Mouse (Mus musculus): Measurements from ENCODE around the gene Olfr1201. TPM values are rescaled to one million over a fixed set of nuclear protein-coding genes. Genes with fewer than 3 reads are reported as not detected.

The Olfr1201 gene
- polyA plus RNA-seq, 1 experiment from 2014 or later, result not detected

Other genes with a start within 250 kb of the Olfr1201 start
- not detected in 2 replicates for gene Olfr1188, start 236.1 kb upstream of the Olfr1201 start, polyA plus RNA-seq (2014; fragmentation: Nextera tagmentation; extraction: Ambion mirVana)
- gene Olfr1189, start 206.6 kb upstream of the Olfr1201 start, polyA plus RNA-seq (2014; fragmentation: Nextera tagmentation; extraction: Ambion mirVana), result not detected in 2 replicates
- gene Olfr1191-ps1, start 152.5 kb upstream of the Olfr1201 start, polyA plus RNA-seq (2014; fragmentation: Nextera tagmentation; extraction: Ambion mirVana), result not detected in 2 replicates
- not detected in 2 replicates for gene Olfr1192-ps1, start 144.5 kb upstream of the Olfr1201 start, polyA plus RNA-seq (2014; fragmentation: Nextera tagmentation; extraction: Ambion mirVana)
- gene Olfr1193, start 117.4 kb upstream of the Olfr1201 start, polyA plus RNA-seq (2014; fragmentation: Nextera tagmentation; extraction: Ambion mirVana), result not detected in 2 replicates
- not detected in 2 replicates for gene Olfr1195, start 103.8 kb upstream of the Olfr1201 start, polyA plus RNA-seq (2014; fragmentation: Nextera tagmentation; extraction: Ambion mirVana)
- gene Olfr1196, start 88.4 kb upstream of the Olfr1201 start, polyA plus RNA-seq (2014; fragmentation: Nextera tagmentation; extraction: Ambion mirVana), result not detected in 2 replicates
- not detected in 2 replicates for gene Olfr1197, start 60.7 kb upstream of the Olfr1201 start, polyA plus RNA-seq (2014; fragmentation: Nextera tagmentation; extraction: Ambion mirVana)
- gene Olfr1198, start 41.7 kb upstream of the Olfr1201 start, polyA plus RNA-seq (2014; fragmentation: Nextera tagmentation; extraction: Ambion mirVana), result not detected in 2 replicates
- not detected in 2 replicates for gene Olfr1199, start 32.6 kb upstream of the Olfr1201 start, polyA plus RNA-seq (2014; fragmentation: Nextera tagmentation; extraction: Ambion mirVana)
- gene Olfr1200, start 22.5 kb upstream of the Olfr1201 start, polyA plus RNA-seq (2014; fragmentation: Nextera tagmentation; extraction: Ambion mirVana), result not detected in 2 replicates
- gene Olfr1202, start 21.5 kb downstream of the Olfr1201 start, polyA plus RNA-seq (2014; fragmentation: Nextera tagmentation; extraction: Ambion mirVana), result 0.05 TPM in 1 of 2 replicates, not detected in the other
- not detected in 2 replicates for gene Olfr1205, start 36.7 kb downstream of the Olfr1201 start, polyA plus RNA-seq (2014; fragmentation: Nextera tagmentation; extraction: Ambion mirVana)
- not detected in 2 replicates for gene Olfr1204, start 56.3 kb downstream of the Olfr1201 start, polyA plus RNA-seq (2014; fragmentation: Nextera tagmentation; extraction: Ambion mirVana)
- not detected in 2 replicates for gene Olfr1206, start 70.2 kb downstream of the Olfr1201 start, polyA plus RNA-seq (2014; fragmentation: Nextera tagmentation; extraction: Ambion mirVana)
- gene Olfr1208, start 109.3 kb downstream of the Olfr1201 start, polyA plus RNA-seq (2014; fragmentation: Nextera tagmentation; extraction: Ambion mirVana), result not detected in 2 replicates
- not detected in 2 replicates for gene Olfr1209, start 122.1 kb downstream of the Olfr1201 start, polyA plus RNA-seq (2014; fragmentation: Nextera tagmentation; extraction: Ambion mirVana)
- not detected in 2 replicates for gene Olfr1211, start 145.1 kb downstream of the Olfr1201 start, polyA plus RNA-seq (2014; fragmentation: Nextera tagmentation; extraction: Ambion mirVana)
- not detected in 2 replicates for gene Olfr1212, start 160.9 kb downstream of the Olfr1201 start, polyA plus RNA-seq (2014; fragmentation: Nextera tagmentation; extraction: Ambion mirVana)
- not detected in 2 replicates for gene Gm13762, start 187.2 kb downstream of the Olfr1201 start, polyA plus RNA-seq (2014; fragmentation: Nextera tagmentation; extraction: Ambion mirVana)
- not detected in 2 replicates for gene Olfr1214, start 199.6 kb downstream of the Olfr1201 start, polyA plus RNA-seq (2014; fragmentation: Nextera tagmentation; extraction: Ambion mirVana)
- not detected in 2 replicates for gene Olfr1215, start 213.9 kb downstream of the Olfr1201 start, polyA plus RNA-seq (2014; fragmentation: Nextera tagmentation; extraction: Ambion mirVana)
- not detected in 2 replicates for gene Olfr1216, start 225.3 kb downstream of the Olfr1201 start, polyA plus RNA-seq (2014; fragmentation: Nextera tagmentation; extraction: Ambion mirVana)
- not detected in 2 replicates for gene Olfr1217, start 239.0 kb downstream of the Olfr1201 start, polyA plus RNA-seq (2014; fragmentation: Nextera tagmentation; extraction: Ambion mirVana)